Mouse (Mus musculus) liver, adult 2 months (tissue): ENCODE results near the gene Fam124a.

Source experiments
- CTCF ChIP-seq: fragments of 200-500 bp; IDR thresholded peaks from 2 replicates; pipeline ENCODE4 v1.5.1; 2011; ENCODE audit warnings: low read depth, low read length, control low read depth
- POLR2A ChIP-seq: fragments of 200-500 bp; IDR thresholded peaks from 2 replicates; pipeline ENCODE4 v1.6.1; 2011; ENCODE audit warnings: low read length, control low read depth; ENCODE audit not compliant: insufficient read depth; ENCODE audit errors: extremely low read depth

GRCm38 (mm10) chr14:62574906-62575305 lies 19.4 kb downstream of the Fam124a start:
- TF ChIP-seq CTCF = no peak
- TF ChIP-seq POLR2A = no peak
